Mouse (Mus musculus) monocyte, adult 5-6 weeks (primary cell): ENCODE results near the gene Kdm4a. TPM values are rescaled to one million over a fixed set of nuclear protein-coding genes. Genes with fewer than 3 reads are reported as not detected.
A peak's percentile ranks its signal among the peaks of the same experiment; 100 is the strongest.

Experiments
- ATAC-seq: fragments of 153-309, 156-312 bp; replicated peaks from 2 replicates; pipeline ENCODE4 v1.8.0; 2017; ENCODE audit warnings: mild to moderate bottlenecking; ENCODE audit not compliant: low TSS enrichment, insufficient number of reproducible peaks, severe bottlenecking, poor library complexity, low FRiP score
- total RNA-seq: library from RNA; stranded (forward); fragments of 200-1000, 200-491, 200-594 nt; gene quantifications from 3 replicates; pipeline ENCODE4 v1.2.3, GENCODE M21; 2017

Kdm4a gene
- 43.8 to 59.4 TPM (median 48.6 TPM) in 3 replicates for total RNA-seq

- peak; percentile 99 for ATAC-seq
Observed at GRCm38 (mm10) chr4:118179467-118180300, at the start of gene Kdm4a. Gene Kdm4a (minus strand): TSS chr4:118180043.

GRCm38 (mm10) chr4:118229035-118229770 lies 49.4 kb upstream of the Kdm4a start:
- no peak for ATAC-seq

GRCm38 (mm10) chr4:118227398-118227797 lies 47.6 kb upstream of the Kdm4a start:
- ATAC-seq = no peak

GRCm38 (mm10) chr4:118221261-118221660 lies 41.4 kb upstream of the Kdm4a start:
- no peak for ATAC-seq

- ATAC-seq = no peak
Observed at GRCm38 (mm10) chr4:118220756-118221155, 40.9 kb upstream of the Kdm4a start.

- no peak for ATAC-seq
Observed at GRCm38 (mm10) chr4:118219487-118219886, 39.6 kb upstream of the Kdm4a start.

GRCm38 (mm10) chr4:118218521-118218920 lies 38.7 kb upstream of the Kdm4a start:
- no peak for ATAC-seq

- no peak for ATAC-seq
Observed at GRCm38 (mm10) chr4:118216726-118217595, 37.1 kb upstream of the Kdm4a start.

GRCm38 (mm10) chr4:118214891-118215290 lies 35.0 kb upstream of the Kdm4a start:
- ATAC-seq = no peak

- no peak for ATAC-seq
Observed at GRCm38 (mm10) chr4:118206918-118207640, 27.2 kb upstream of the Kdm4a start.

- ATAC-seq = no peak
Observed at GRCm38 (mm10) chr4:118205906-118206305, 26.1 kb upstream of the Kdm4a start.

- ATAC-seq = no peak
Observed at GRCm38 (mm10) chr4:118199093-118199492, 19.2 kb upstream of the Kdm4a start.

GRCm38 (mm10) chr4:118198606-118199005 lies 18.8 kb upstream of the Kdm4a start:
- ATAC-seq = no peak

- no peak for ATAC-seq
Observed at GRCm38 (mm10) chr4:118196185-118196584, 16.3 kb upstream of the Kdm4a start.

- no peak for ATAC-seq
Observed at GRCm38 (mm10) chr4:118180301-118181080, 648 bp upstream of the Kdm4a start.

- no peak for ATAC-seq
Observed at GRCm38 (mm10) chr4:118178952-118179466, 834 bp downstream of the Kdm4a start.

GRCm38 (mm10) chr4:118172461-118172860 lies 7.4 kb downstream of the Kdm4a start:
- no peak for ATAC-seq
